Mouse (Mus musculus) heart, postnatal 0 days (tissue): ENCODE measurements around the gene Nrxn3. TPM values are rescaled to one million over a fixed set of nuclear protein-coding genes. Genes with fewer than 3 reads are reported as not detected.
A peak's percentile ranks its signal among the peaks of the same experiment; 100 is the strongest.

Experiments
- ATAC-seq: fragments of 200-750 bp; cut with Nextera tagmentation; 2 replicates; pipeline ENCODE4 v1.8.0; 2017; ENCODE audit warnings: low read depth, moderate number of reproducible peaks, moderate library complexity; ENCODE audit not compliant: insufficient read depth
- DNase-seq: peaks from one replicate; pipeline ENCODE4 v3.0.0-alpha.2; 2016; ENCODE audit warnings: low spot score
- H3K27ac ChIP-seq: fragments of 300-500 bp; sonication (generic); 2 replicates; pipeline ENCODE4 v1.5.1; 2014; ENCODE audit warnings: low read depth, mild to moderate bottlenecking
- H3K27me3 ChIP-seq: fragments of 300-500 bp; sonication (generic); 2 replicates; pipeline ENCODE4 v1.6.1; 2014; ENCODE audit warnings: low read length, mixed read lengths; ENCODE audit not compliant: control insufficient read depth, insufficient read depth
- H3K36me3 ChIP-seq: fragments of 300-500 bp; sonication (generic); replicated peaks from 2 replicates; pipeline ENCODE4 v1.6.1; 2014; ENCODE audit warnings: low read length, mixed read lengths; ENCODE audit not compliant: control insufficient read depth, insufficient read depth
- H3K4me1 ChIP-seq: fragments of 300-500 bp; sonication (generic); 2 replicates; pipeline ENCODE4 v1.6.1; 2014; ENCODE audit warnings: antibody characterized with exemption; ENCODE audit not compliant: control insufficient read depth, insufficient read depth
- H3K4me2 ChIP-seq: fragments of 300-500 bp; sonication (generic); 2 replicates; pipeline ENCODE4 v1.6.1; 2014; ENCODE audit warnings: low read depth, mild to moderate bottlenecking, low read length, moderate library complexity
- H3K4me3 ChIP-seq: fragments of 300-500 bp; sonication (generic); 2 replicates; pipeline ENCODE4 v1.5.1; 2014; ENCODE audit warnings: low read depth, low read length
- H3K9ac ChIP-seq: fragments of 300-500 bp; sonication (generic); replicated peaks from 2 replicates; pipeline ENCODE4 v1.6.1; 2014; ENCODE audit warnings: low read depth, low read length, mixed read lengths
- H3K9me3 ChIP-seq: fragments of 300-500 bp; sonication (generic); replicated peaks from 2 replicates; pipeline ENCODE4 v1.6.1; 2016; ENCODE audit warnings: low read length; ENCODE audit not compliant: control insufficient read depth
- CTCF ChIP-seq: IDR thresholded peaks from 2 replicates; pipeline ENCODE4 v1.5.1; 2016; ENCODE audit warnings: antibody characterized with exemption, control low read depth, low read depth
- EP300 ChIP-seq: IDR thresholded peaks from 2 replicates; pipeline ENCODE4 v1.6.1; 2016; ENCODE audit warnings: antibody characterized with exemption, low read depth
- WGBS: fragments of 180-500 bp; shearing (Covaris S2); extraction: QIAGEN DNeasy Blood & Tissue Kit; methylation state at CpG from one replicate; pipeline ENCODE4 v1.1.7; 2014; 5-methylcytosine and 5-hydroxymethylcytosine counted together
- polyA plus RNA-seq: library from polyadenylated mRNA; unstranded; fragments of >200 nt; fragmentation: Nextera tagmentation; extraction: Ambion mirVana; gene quantifications from 2 replicates; pipeline ENCODE4 v1.2.1, GENCODE M21; 2015
- total RNA-seq: library from RNA; depleted of rRNA; stranded (reverse); fragments of >200 nt; gene quantifications from 2 replicates; pipeline ENCODE4 v1.2.3, GENCODE M21; 2014; ENCODE audit warnings: low replicate concordance

Gene Nrxn3
- total and polyA plus RNA-seq, 2 experiments from 2014 or later, result 1.0 to 1.8 TPM

- Histone ChIP-seq H3K9ac (no peak overlapping the region), H3K4me1 (no peaks in the 10 kb centered on the region), H3K27ac (no peak overlapping the region), H3K36me3 (no peaks in the 10 kb centered on the region), H3K4me2 (no peak overlapping the region), H3K27me3 (no peaks in the 10 kb centered on the region), H3K9me3 (no peaks in the 10 kb centered on the region), H3K4me3 (no peak overlapping the region)
- DNase-seq, result no peak
- WGBS, result 79% methylated on average over 1 of the region's 1 CpGs
- no peak for ATAC-seq
- TF ChIP-seq CTCF (no peak), EP300 (no peak)
These were observed 989.1 kb downstream of the Nrxn3 start for GRCm38 (mm10) chr12:89711791-89712190.

- Histone ChIP-seq H3K4me2 (peak overlapping the region; percentile 34), H3K4me1 (no peaks in the 10 kb centered on the region), H3K9me3 (no peaks in the 10 kb centered on the region), H3K27me3 (no peaks in the 10 kb centered on the region), H3K9ac (no peak overlapping the region), H3K4me3 (peak overlapping the region; percentile 17; the same call in 1 of the 2 replicates), H3K27ac (no peak overlapping the region), H3K36me3 (no peaks in the 10 kb centered on the region)
- ATAC-seq, result no peak
- TF ChIP-seq CTCF, result no peak
- TF ChIP-seq EP300, result no peak
- DNase-seq, result no peak
- 37% methylated on average over 8 of the region's 8 CpGs for WGBS
These were observed 996.8 kb downstream of the Nrxn3 start for GRCm38 (mm10) chr12:89719194-89720080.

GRCm38 (mm10) chr12:89720945-89721344 is 998.3 kb downstream of the Nrxn3 start:
- no peak overlapping the region for H3K4me3 ChIP-seq
- H3K9ac ChIP-seq, result no peak overlapping the region
- 21% methylated on average over 3 of the region's 3 CpGs for WGBS
- no peaks in the 10 kb centered on the region for H3K36me3 ChIP-seq
- TF ChIP-seq CTCF, result no peak
- no peak for TF ChIP-seq EP300
- ATAC-seq (no peak), DNase-seq (no peak)
- H3K27me3 ChIP-seq, result no peaks in the 10 kb centered on the region
- no peak overlapping the region for H3K27ac ChIP-seq
- no peaks in the 10 kb centered on the region for H3K9me3 ChIP-seq
- no peak overlapping the region for H3K4me2 ChIP-seq
- no peaks in the 10 kb centered on the region for H3K4me1 ChIP-seq

DNA sequence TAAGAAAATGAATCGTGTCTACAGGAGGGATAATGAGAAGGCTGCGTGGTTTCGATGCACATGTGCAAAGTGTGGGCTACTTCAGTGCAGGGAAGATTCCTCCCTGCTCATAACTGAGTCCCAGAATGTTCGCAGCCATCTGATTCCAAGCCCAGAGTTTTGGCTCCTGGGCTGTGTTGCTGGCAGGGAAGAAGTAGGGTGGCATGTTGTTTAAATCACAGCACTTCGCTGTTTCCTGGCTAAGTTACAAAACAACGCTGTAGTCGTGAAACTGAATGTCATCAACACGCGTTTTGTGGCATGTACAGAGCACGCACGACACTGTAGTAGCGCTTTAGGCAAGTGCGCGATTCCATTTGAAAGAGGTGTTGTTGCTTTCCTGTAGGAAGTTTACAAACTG is 999.8 kb downstream of the Nrxn3 start:
- H3K9me3 ChIP-seq, result no peaks in the 10 kb centered on the region
- DNase-seq, result no peak
- ATAC-seq, result no peak
- H3K9ac ChIP-seq, result no peak overlapping the region
- H3K4me3 ChIP-seq, result no peak overlapping the region
- 86% methylated on average over 14 of the region's 14 CpGs for WGBS
- H3K36me3 ChIP-seq, result no peaks in the 10 kb centered on the region
- no peaks in the 10 kb centered on the region for H3K4me1 ChIP-seq
- H3K4me2 ChIP-seq, result no peak overlapping the region
- H3K27me3 ChIP-seq, result no peaks in the 10 kb centered on the region
- H3K27ac ChIP-seq, result no peak overlapping the region
- TF ChIP-seq EP300 (no peak), CTCF (no peak)

- no peaks in the 10 kb centered on the region for H3K36me3 ChIP-seq
- H3K9me3 ChIP-seq, result no peaks in the 10 kb centered on the region
- H3K4me2 ChIP-seq, result no peak overlapping the region
- 36% methylated on average over 3 of the region's 3 CpGs for WGBS
- H3K27ac ChIP-seq, result no peak overlapping the region
- ATAC-seq (no peak), DNase-seq (no peak)
- H3K27me3 ChIP-seq, result no peaks in the 10 kb centered on the region
- no peak overlapping the region for H3K9ac ChIP-seq
- H3K4me3 ChIP-seq, result no peak overlapping the region
- no peaks in the 10 kb centered on the region for H3K4me1 ChIP-seq
- TF ChIP-seq EP300 (no peak), CTCF (no peak)
These were observed 1001.4 kb downstream of the Nrxn3 start for GRCm38 (mm10) chr12:89724048-89724447.
